Mouse (Mus musculus): ENCODE measurements around the gene Ccnj. TPM values are rescaled to one million over a fixed set of nuclear protein-coding genes. Genes with fewer than 3 reads are reported as not detected.

The Ccnj gene
- polyA plus RNA-seq, 1 experiment from 2014 or later: 8.5 TPM

Small RNAs within 50 kb of the gene (microRNA-seq; reads per million reads assigned to microRNA genes)
- gene Mir8092 (ENCODE audit: borderline number of aligned reads): 0.34 reads per million

Other genes starting within 250 kb of the Ccnj start
- 38.9 and 42.9 TPM in 2 replicates for gene Aldh18a1, start 242.8 kb upstream of the Ccnj start, polyA plus RNA-seq (2014; fragmentation: Nextera tagmentation; extraction: Ambion mirVana)
- gene Tctn3, start 219.0 kb upstream of the Ccnj start, polyA plus RNA-seq (2014; fragmentation: Nextera tagmentation; extraction: Ambion mirVana): 7.6 and 10.3 TPM in 2 replicates
- gene Entpd1, start 218.9 kb upstream of the Ccnj start, polyA plus RNA-seq (2014; fragmentation: Nextera tagmentation; extraction: Ambion mirVana): 13.1 and 15.9 TPM in 2 replicates
- 0.57 TPM in 1 of 2 replicates, not detected in the other for gene Cc2d2b, start 82.5 kb upstream of the Ccnj start, polyA plus RNA-seq (2014; fragmentation: Nextera tagmentation; extraction: Ambion mirVana)
- gene Zfp518a, start 63.4 kb downstream of the Ccnj start, polyA plus RNA-seq (2014; fragmentation: Nextera tagmentation; extraction: Ambion mirVana): 9.1 and 11.7 TPM in 2 replicates
- gene Blnk, start 163.3 kb downstream of the Ccnj start, polyA plus RNA-seq (2014; fragmentation: Nextera tagmentation; extraction: Ambion mirVana): 0.18 and 0.21 TPM in 2 replicates
- not detected in 2 replicates for gene Dntt, start 198.0 kb downstream of the Ccnj start, polyA plus RNA-seq (2014; fragmentation: Nextera tagmentation; extraction: Ambion mirVana)
- gene Opalin, start 245.8 kb downstream of the Ccnj start, polyA plus RNA-seq (2014; fragmentation: Nextera tagmentation; extraction: Ambion mirVana): 0.21 TPM in 1 of 2 replicates, not detected in the other